ENCODE assay signal across 8 mouse cellular contexts in the genomic region with DNA sequence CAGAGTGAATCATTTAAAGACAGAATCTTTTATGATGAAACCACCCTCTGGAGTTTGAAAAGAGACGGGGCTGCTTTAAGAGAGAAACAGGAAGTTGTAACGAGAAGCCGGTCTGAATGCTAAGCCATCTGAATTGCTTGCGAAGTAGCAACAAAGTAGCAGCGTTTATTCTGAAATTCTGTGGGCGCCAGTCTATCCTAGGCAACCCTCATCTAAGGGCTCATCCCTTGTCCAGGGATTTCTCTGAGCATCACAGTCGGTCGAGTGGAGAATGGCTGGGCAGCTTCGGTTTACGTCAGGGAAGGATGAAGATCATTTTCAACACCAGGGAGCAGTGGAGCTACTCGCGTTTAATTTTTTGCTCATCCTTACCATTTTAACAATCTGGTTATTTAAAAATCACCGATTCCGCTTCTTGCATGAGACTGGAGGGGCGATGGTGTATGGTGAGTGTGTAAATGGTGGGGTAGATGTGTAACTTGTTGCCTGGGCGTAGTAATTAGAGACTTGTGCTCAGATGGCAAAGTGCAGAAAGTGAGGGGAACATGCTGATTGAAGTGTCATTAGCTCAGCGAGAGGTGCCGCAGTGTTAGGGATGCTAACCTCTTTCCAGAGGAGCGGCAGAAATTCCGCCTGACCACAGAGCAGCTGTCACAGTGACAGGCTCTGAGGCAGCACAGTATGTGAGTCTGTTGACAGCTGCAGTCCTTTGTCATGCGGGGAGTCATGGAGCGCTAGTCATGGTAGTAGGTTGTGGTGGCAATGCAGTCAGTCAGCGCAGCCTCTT. TPM values are rescaled to one million over a fixed set of nuclear protein-coding genes. Genes with fewer than 3 reads are reported as not detected.
DNase-seq lines count a peak whose midpoint lies in the region; ATAC-seq lines count a peak whose summit lies in the region.

A gene (plus strand): TSS at position 119 of the 787 bp plus-strand sequence.

- peak within 1 kb of the TSS; percentile 61; the same call in 1 of the 2 replicates for H3K27ac ChIP-seq in hindbrain, embryonic 16.5 days (ENCODE audit: low read depth, low read length)

- WGBS in hindbrain, embryonic 16.5 days = under 1% methylated on average over 23 of the region's 23 CpGs

- H3K4me2 ChIP-seq in hindbrain, embryonic 16.5 days (ENCODE audit: low read length) = peak within 1 kb of the TSS; percentile 80

- H3K4me1 ChIP-seq in hindbrain, embryonic 16.5 days (ENCODE audit: control insufficient read depth, insufficient read depth, low read depth, low read length) = no peaks in the 10 kb centered on the region; the same call in 1 of the 2 replicates
- H3K4me1 ChIP-seq in megakaryocyte, embryonic 14.5 days = peaks cover 50% of the 10 kb centered on the region

- no peaks in the 10 kb centered on the region for H3K9me3 ChIP-seq in hindbrain, embryonic 16.5 days (ENCODE audit: control insufficient read depth, low read length)
- no peaks in the 10 kb centered on the region for H3K9me3 ChIP-seq in megakaryocyte, embryonic 14.5 days

- intact Hi-C loops in heart, postnatal 14 days (cut with DNase I) = no loop called here
- intact Hi-C loops in left cerebral cortex, postnatal 10 days (cut with DNase I) = no loop called here

- peak; percentile 90 for DNase-seq in heart, adult 11 months
- no peak for DNase-seq in heart, postnatal 14 days
- peak; percentile 43 to 58 for DNase-seq in cerebellum, postnatal 10 days
- peak; percentile 26 to 38 for DNase-seq in frontal cortex, postnatal 10 days (ENCODE audit: low spot score in 2 of 2)
- peak; percentile 41 to 46 for DNase-seq in left cerebral cortex, postnatal 10 days (ENCODE audit: extremely low spot score in 1 of 2, low spot score in 2 of 2)
- peak; percentile 22 to 50 for DNase-seq in right cerebral cortex, postnatal 36 days (ENCODE audit: low spot score in 2 of 2)

- H3K4me3 ChIP-seq in hindbrain, embryonic 16.5 days (ENCODE audit: low read length) = peak within 1 kb of the TSS; percentile 55
- H3K4me3 ChIP-seq in megakaryocyte, embryonic 14.5 days (replicated peaks) = peak within 1 kb of the TSS; percentile 93

- no peaks in the 10 kb centered on the region for H3K27me3 ChIP-seq in hindbrain, embryonic 16.5 days (replicated peaks; ENCODE audit: control insufficient read depth, insufficient read depth, low read length)
- no peaks in the 10 kb centered on the region for H3K27me3 ChIP-seq in megakaryocyte, embryonic 14.5 days (replicated peaks)

- peak; percentile 94 for ATAC-seq in hindbrain, embryonic 16.5 days

- H3K9ac ChIP-seq in hindbrain, embryonic 16.5 days (ENCODE audit: low read depth, low read length) = peak within 1 kb of the TSS; percentile 59

- H3K36me3 ChIP-seq in hindbrain, embryonic 16.5 days (ENCODE audit: control insufficient read depth, insufficient read depth, low read length) = no peaks in the 10 kb centered on the region
- H3K36me3 ChIP-seq in megakaryocyte, embryonic 14.5 days (replicated peaks; ENCODE audit: low read length) = peaks cover 2% of the 10 kb centered on the region

RNA-seq across cellular contexts. Expression of the gene that starts here (rescaled TPM):
- 1 to 10 TPM; 2.6 to 5.0 TPM for total RNA-seq in heart, postnatal 14 days (2021)
- polyA plus RNA-seq in hindbrain, embryonic 16.5 days (2015; fragmentation: Nextera tagmentation; extraction: Ambion mirVana) = 6.9 and 7.0 TPM in 2 replicates
- total RNA-seq in left cerebral cortex, postnatal 10 days (2021) = 10 to 100 TPM; 13.8 to 15.5 TPM
- polyA plus RNA-seq in megakaryocyte, embryonic 14.5 days (2012; ENCODE audit: insufficient read depth, low replicate concordance) = 0.69 TPM in 1 of 2 replicates, not detected in the other

Comparison
In these comparisons a context has a peak if more than half of its experiments do, and no peak if none do; other contexts are left out.
1. DNase-seq: peak in heart, adult 11 months (single experiment), cerebellum, postnatal 10 days (2 of 2), frontal cortex, postnatal 10 days (2 of 2), left cerebral cortex, postnatal 10 days (2 of 2) and right cerebral cortex, postnatal 36 days (2 of 2); none in heart, postnatal 14 days (0 of 2).